Comparison of ENCODE assay signal across 31 mouse cellular contexts in genomic region chr3:84063369-84063914, GRCm38 (mm10). TPM values are rescaled to one million over a fixed set of nuclear protein-coding genes. Genes with fewer than 3 reads are reported as not detected.
DNase-seq lines count a peak whose midpoint lies in the region; ATAC-seq and TF ChIP-seq lines count a peak whose summit lies in the region.
"Had no signal": no experiment of that assay in that cellular context is flagged by ENCODE, and none has a peak within 500 bp of the region (broad histone marks: within the 10 kb centered on the region; RNA-seq: fewer than 3 reads in every experiment).

No protein-coding gene starts in this region.

- no peak for ATAC-seq in heart, embryonic 12.5 days (ENCODE audit: insufficient number of reproducible peaks, low FRiP score)
- ATAC-seq in hematopoietic stem cell, adult 5-6 weeks (replicated peaks in 1 of 2; ENCODE audit: insufficient read depth in 1 of 2, low FRiP score in 2 of 2, low TSS enrichment in 1 of 2, low read depth in 1 of 2, poor library complexity in 2 of 2, severe bottlenecking in 2 of 2) = peak; percentile 22 to 61; a peak in 2 of 4 replicates
- ATAC-seq: forebrain, embryonic 13.5 days; hindbrain, embryonic 16.5 days; intestine, embryonic 15.5 days; liver, embryonic 12.5 days had no signal

- peak; percentile 60 for DNase-seq in heart, adult 11 months
- DNase-seq in thymus, adult 2 months = no peak
- DNase-seq in thymus, postnatal 36 days = no peak
- peak; percentile 62 for DNase-seq in splenic B cell, adult 2 months (ENCODE audit: low read depth, low spot score)
- DNase-seq in cerebellum, postnatal 10 days = no peak
- DNase-seq in midbrain, embryonic 10.5 days (ENCODE audit: low spot score) = no peak
- DNase-seq: adrenal gland, postnatal 14 days; cerebellum, adult 2 months; gastrocnemius, postnatal 14 days; heart, adult 18-20 months; heart, postnatal 10 days; kidney, adult 2 months; kidney, postnatal 36 days; lung, embryonic 14.5 days; lung, postnatal 14 days had no signal

- no peaks in the 10 kb centered on the region for H3K36me3 ChIP-seq in heart, embryonic 12.5 days
- H3K36me3 ChIP-seq in thymus, adult 2 months (ENCODE audit: control insufficient read depth, insufficient read depth, low read length) = no peaks in the 10 kb centered on the region
- H3K36me3 ChIP-seq in splenic B cell, adult 2 months (ENCODE audit: control insufficient read depth, insufficient read depth, low read length, poor library complexity, severe bottlenecking) = no peaks in the 10 kb centered on the region
- no peaks in the 10 kb centered on the region for H3K36me3 ChIP-seq in midbrain, embryonic 10.5 days
- H3K36me3 ChIP-seq: embryonic facial prominence, embryonic 13.5 days; heart, embryonic 13.5 days; hindbrain, embryonic 10.5 days; intestine, embryonic 15.5 days; limb, embryonic 12.5 days; liver, embryonic 12.5 days; midbrain, embryonic 12.5 days; neural tube, embryonic 13.5 days had no signal

- no peak overlapping the region for H3K9ac ChIP-seq in heart, embryonic 12.5 days
- H3K9ac ChIP-seq: embryonic facial prominence, embryonic 13.5 days; forebrain, embryonic 13.5 days; heart, embryonic 13.5 days; intestine, embryonic 15.5 days; limb, embryonic 12.5 days; liver, embryonic 12.5 days; lung, embryonic 14.5 days; midbrain, embryonic 12.5 days; neural tube, embryonic 13.5 days had no signal

- TF ChIP-seq POLR2A in thymus, adult 2 months (IDR thresholded peaks at IDR 0.05; ENCODE audit: control insufficient read depth, extremely low read depth, insufficient read depth, low read length, poor library complexity) = no peak

- H3K4me3 ChIP-seq in heart, embryonic 12.5 days = no peak overlapping the region
- H3K4me3 ChIP-seq in thymus, adult 2 months (ENCODE audit: control insufficient read depth, insufficient read depth, low read length) = no peak overlapping the region
- no peak overlapping the region for H3K4me3 ChIP-seq in midbrain, embryonic 10.5 days
- H3K4me3 ChIP-seq: embryonic facial prominence, embryonic 13.5 days; erythroblast, embryonic 14.5 days; forebrain, embryonic 13.5 days; heart, embryonic 13.5 days; hindbrain, embryonic 10.5 days; intestine, embryonic 15.5 days; layer of hippocampus, adult 2 months; left cerebral cortex, adult 2 months; limb, embryonic 12.5 days; liver, embryonic 12.5 days; midbrain, embryonic 12.5 days; neural tube, embryonic 13.5 days had no signal

- no peaks in the 10 kb centered on the region for H3K9me3 ChIP-seq in heart, embryonic 12.5 days (replicated peaks)
- no peaks in the 10 kb centered on the region; the same call in 1 of the 2 replicates for H3K9me3 ChIP-seq in midbrain, embryonic 10.5 days (replicated peaks)
- H3K9me3 ChIP-seq: embryonic facial prominence, embryonic 13.5 days; forebrain, embryonic 13.5 days; heart, embryonic 13.5 days; hindbrain, embryonic 10.5 days; intestine, embryonic 15.5 days; liver, embryonic 12.5 days; midbrain, embryonic 12.5 days; neural tube, embryonic 13.5 days had no signal

- H3K27ac ChIP-seq in heart, embryonic 12.5 days (ENCODE audit: poor library complexity, severe bottlenecking) = no peak overlapping the region
- 0 out of 2 replicates have a peak overlapping the region, but pooled peaks have one; percentile 11 for H3K27ac ChIP-seq in thymus, adult 2 months (ENCODE audit: control insufficient read depth, insufficient read depth, low read length)
- no peak overlapping the region for H3K27ac ChIP-seq in midbrain, embryonic 10.5 days (replicated peaks)
- H3K27ac ChIP-seq: embryonic facial prominence, embryonic 13.5 days; forebrain, embryonic 13.5 days; heart, embryonic 13.5 days; hindbrain, embryonic 10.5 days; intestine, embryonic 15.5 days; layer of hippocampus, adult 2 months; left cerebral cortex, adult 2 months; limb, embryonic 12.5 days; liver, embryonic 12.5 days; midbrain, embryonic 12.5 days; neural tube, embryonic 13.5 days; stomach, postnatal 0 days had no signal

- WGBS in heart, embryonic 12.5 days = 88% methylated on average over 2 of the region's 2 CpGs
- WGBS in thymus, adult 2 months = 85% methylated on average over 2 of the region's 2 CpGs
- 88% methylated on average over 2 of the region's 2 CpGs for WGBS in midbrain, embryonic 10.5 days

- peaks cover 21% of the 10 kb centered on the region for H3K4me1 ChIP-seq in heart, embryonic 12.5 days (replicated peaks)
- peaks cover 10% of the 10 kb centered on the region for H3K4me1 ChIP-seq in thymus, adult 2 months (replicated peaks; ENCODE audit: control insufficient read depth, insufficient read depth, low read length)
- peaks cover 4% of the 10 kb centered on the region; the same call in 1 of the 2 replicates for H3K4me1 ChIP-seq in midbrain, embryonic 10.5 days
- H3K4me1 ChIP-seq: intestine, embryonic 15.5 days had no signal

- no peak for TF ChIP-seq CTCF in thymus, adult 2 months (IDR thresholded peaks at IDR 0.05; ENCODE audit: borderline replicate concordance, control insufficient read depth, extremely low read depth, insufficient read depth, low read length, poor library complexity)

- no peaks in the 10 kb centered on the region for H3K27me3 ChIP-seq in heart, embryonic 12.5 days (replicated peaks)
- no peaks in the 10 kb centered on the region for H3K27me3 ChIP-seq in thymus, adult 2 months (ENCODE audit: control insufficient read depth, insufficient read depth, low read length)
- no peaks in the 10 kb centered on the region for H3K27me3 ChIP-seq in splenic B cell, adult 2 months (ENCODE audit: control insufficient read depth, insufficient read depth, low read length, poor library complexity, severe bottlenecking)
- H3K27me3 ChIP-seq in midbrain, embryonic 10.5 days (ENCODE audit: low read depth, poor library complexity, severe bottlenecking) = no peaks in the 10 kb centered on the region
- H3K27me3 ChIP-seq: embryonic facial prominence, embryonic 13.5 days; forebrain, embryonic 13.5 days; heart, embryonic 13.5 days; intestine, embryonic 15.5 days; limb, embryonic 12.5 days; liver, embryonic 12.5 days; midbrain, embryonic 12.5 days; neural tube, embryonic 13.5 days had no signal

- H3K4me2 ChIP-seq in heart, embryonic 12.5 days = no peak overlapping the region
- H3K4me2 ChIP-seq: embryonic facial prominence, embryonic 13.5 days; forebrain, embryonic 13.5 days; heart, embryonic 13.5 days; intestine, embryonic 15.5 days; limb, embryonic 12.5 days; liver, embryonic 12.5 days; lung, embryonic 14.5 days; midbrain, embryonic 12.5 days; neural tube, embryonic 13.5 days had no signal

RNA-seq across cellular contexts. Expression of gene Tmem131l, which starts 23.5 kb away (rescaled TPM):
- polyA plus RNA-seq in heart, embryonic 12.5 days (2016; fragmentation: Nextera tagmentation; extraction: Ambion mirVana) = 26.9 and 27.4 TPM in 2 replicates
- polyA plus RNA-seq in thymus, adult 2 months (2012; rRNA removed) = 178 and 201 TPM in 2 replicates
- total RNA-seq in hematopoietic stem cell, adult 5-6 weeks (2017) = 55.8 and 61.3 TPM in 2 replicates
- polyA plus RNA-seq in midbrain, embryonic 10.5 days (2016; fragmentation: Nextera tagmentation; extraction: Ambion mirVana) = 59.4 and 68.0 TPM in 2 replicates

Comparison
In these comparisons a context has a peak if more than half of its experiments do, and no peak if none do; other contexts are left out.
1. DNase-seq: peak in heart, adult 11 months (single experiment) and splenic B cell, adult 2 months (single experiment); none in thymus, adult 2 months (single experiment), thymus, postnatal 36 days (0 of 2), cerebellum, postnatal 10 days (0 of 2) and midbrain, embryonic 10.5 days (single experiment).